Mouse (Mus musculus) heart, adult 8-10 months (tissue): ENCODE measurements around the gene Cpt1b. TPM values are rescaled to one million over a fixed set of nuclear protein-coding genes. Genes with fewer than 3 reads are reported as not detected.
A peak's percentile ranks its signal among the peaks of the same experiment; 100 is the strongest.
"Not testable (repeated sequence)": the region's sequence is repeated elsewhere in the genome, so short reads cannot be mapped to it uniquely, and the experiment has no call there.

Source experiments
- DNase-seq: peaks from one replicate; pipeline ENCODE4 v3.0.0; 2022; ENCODE audit warnings: low spot score
- total RNA-seq, 4 experiments: library from RNA; stranded (reverse); gene quantifications; 2 replicates each; pipeline ENCODE4 v1.2.4; 2022

The Cpt1b gene
- total RNA-seq, 4 experiments from 2014 or later = 631 to 738 (median 682) TPM

- no peak for DNase-seq
Measured at GRCm38 (mm10) chr15:89432946-89433345, 7.3 kb upstream of the Cpt1b start.

GRCm38 (mm10) chr15:89431806-89432205, 6.1 kb upstream of the Cpt1b start:
- no peak for DNase-seq

- DNase-seq = no peak
Measured at GRCm38 (mm10) chr15:89431271-89431670, 5.6 kb upstream of the Cpt1b start.

- not testable (repeated sequence) for DNase-seq
Measured at GRCm38 (mm10) chr15:89430771-89431170, 5.1 kb upstream of the Cpt1b start.

- DNase-seq = no peak
Measured at GRCm38 (mm10) chr15:89430341-89430740, 4.7 kb upstream of the Cpt1b start.

GRCm38 (mm10) chr15:89429352-89430221, 3.9 kb upstream of the Cpt1b start, which contains the start of the genes C730034F03Rik, Gm44502 and Chkb:
Gene C730034F03Rik, plus strand, starts transcription at chr15:89429589.
Gene Gm44502, minus strand, starts transcription at chr15:89429696.
Gene Chkb, minus strand, starts transcription at chr15:89429908.
- DNase-seq = peak; percentile 92

GRCm38 (mm10) chr15:89428821-89429351, 3.2 kb upstream of the Cpt1b start:
- no peak for DNase-seq

- no peak for DNase-seq
Measured at GRCm38 (mm10) chr15:89428136-89428790, 2.6 kb upstream of the Cpt1b start.

GRCm38 (mm10) chr15:89426716-89427115, 1.1 kb upstream of the Cpt1b start:
- no peak for DNase-seq

- no peak for DNase-seq
Measured at GRCm38 (mm10) chr15:89424621-89425020, 1.0 kb downstream of the Cpt1b start.

GRCm38 (mm10) chr15:89421938-89422337, 3.7 kb downstream of the Cpt1b start:
- DNase-seq = no peak

- DNase-seq = no peak
Measured at GRCm38 (mm10) chr15:89415282-89415681, 10.4 kb downstream of the Cpt1b start.

GRCm38 (mm10) chr15:89410118-89410517, 15.5 kb downstream of the Cpt1b start, which contains the start of gene Syce3:
Gene Syce3, minus strand, starts transcription at chr15:89410503.
- DNase-seq = no peak

- no peak for DNase-seq
Measured at GRCm38 (mm10) chr15:89406691-89407090, 19.0 kb downstream of the Cpt1b start.

- DNase-seq = no peak
Measured at GRCm38 (mm10) chr15:89404831-89405623, 20.6 kb downstream of the Cpt1b start.

GRCm38 (mm10) chr15:89402471-89402870, 23.2 kb downstream of the Cpt1b start:
- DNase-seq = no peak

- no peak for DNase-seq
Measured at GRCm38 (mm10) chr15:89399716-89400115, 25.9 kb downstream of the Cpt1b start.

GRCm38 (mm10) chr15:89398146-89398545, 27.5 kb downstream of the Cpt1b start:
- DNase-seq = no peak

GRCm38 (mm10) chr15:89396883-89397282, 28.8 kb downstream of the Cpt1b start:
- DNase-seq = no peak

GRCm38 (mm10) chr15:89390081-89390480, 35.6 kb downstream of the Cpt1b start:
- DNase-seq = no peak

GRCm38 (mm10) chr15:89387127-89387526, 38.5 kb downstream of the Cpt1b start:
- no peak for DNase-seq

GRCm38 (mm10) chr15:89384617-89385016, 41.0 kb downstream of the Cpt1b start, which contains the start of gene Klhdc7b:
Gene Klhdc7b, plus strand, starts transcription at chr15:89384917.
- no peak for DNase-seq
